Mouse (Mus musculus) heart, postnatal 0 days (tissue): ENCODE data around the gene Bst2. TPM values are rescaled to one million over a fixed set of nuclear protein-coding genes. Genes with fewer than 3 reads are reported as not detected.

ENCODE experiments used
- ATAC-seq: fragments of 200-750 bp; cut with Nextera tagmentation; 2 replicates; pipeline ENCODE4 v1.8.0; 2017; ENCODE audit warnings: low read depth, moderate number of reproducible peaks, moderate library complexity; ENCODE audit not compliant: insufficient read depth
- DNase-seq: peaks from one replicate; pipeline ENCODE4 v3.0.0-alpha.2; 2016; ENCODE audit warnings: low spot score
- H3K27ac ChIP-seq: fragments of 300-500 bp; sonication (generic); 2 replicates; pipeline ENCODE4 v1.5.1; 2014; ENCODE audit warnings: low read depth, mild to moderate bottlenecking
- H3K27me3 ChIP-seq: fragments of 300-500 bp; sonication (generic); 2 replicates; pipeline ENCODE4 v1.6.1; 2014; ENCODE audit warnings: low read length, mixed read lengths; ENCODE audit not compliant: control insufficient read depth, insufficient read depth
- H3K36me3 ChIP-seq: fragments of 300-500 bp; sonication (generic); replicated peaks from 2 replicates; pipeline ENCODE4 v1.6.1; 2014; ENCODE audit warnings: low read length, mixed read lengths; ENCODE audit not compliant: control insufficient read depth, insufficient read depth
- H3K4me1 ChIP-seq: fragments of 300-500 bp; sonication (generic); 2 replicates; pipeline ENCODE4 v1.6.1; 2014; ENCODE audit warnings: antibody characterized with exemption; ENCODE audit not compliant: control insufficient read depth, insufficient read depth
- H3K4me2 ChIP-seq: fragments of 300-500 bp; sonication (generic); 2 replicates; pipeline ENCODE4 v1.6.1; 2014; ENCODE audit warnings: low read depth, mild to moderate bottlenecking, low read length, moderate library complexity
- H3K4me3 ChIP-seq: fragments of 300-500 bp; sonication (generic); 2 replicates; pipeline ENCODE4 v1.5.1; 2014; ENCODE audit warnings: low read depth, low read length
- H3K9ac ChIP-seq: fragments of 300-500 bp; sonication (generic); replicated peaks from 2 replicates; pipeline ENCODE4 v1.6.1; 2014; ENCODE audit warnings: low read depth, low read length, mixed read lengths
- H3K9me3 ChIP-seq: fragments of 300-500 bp; sonication (generic); replicated peaks from 2 replicates; pipeline ENCODE4 v1.6.1; 2016; ENCODE audit warnings: low read length; ENCODE audit not compliant: control insufficient read depth
- CTCF ChIP-seq: IDR thresholded peaks from 2 replicates; pipeline ENCODE4 v1.5.1; 2016; ENCODE audit warnings: antibody characterized with exemption, control low read depth, low read depth
- EP300 ChIP-seq: IDR thresholded peaks from 2 replicates; pipeline ENCODE4 v1.6.1; 2016; ENCODE audit warnings: antibody characterized with exemption, low read depth
- WGBS: fragments of 180-500 bp; shearing (Covaris S2); extraction: QIAGEN DNeasy Blood & Tissue Kit; methylation state at CpG from one replicate; pipeline ENCODE4 v1.1.7; 2014; 5-methylcytosine and 5-hydroxymethylcytosine counted together
- polyA plus RNA-seq: library from polyadenylated mRNA; unstranded; fragments of >200 nt; fragmentation: Nextera tagmentation; extraction: Ambion mirVana; gene quantifications from 2 replicates; pipeline ENCODE4 v1.2.1, GENCODE M21; 2015
- total RNA-seq: library from RNA; depleted of rRNA; stranded (reverse); fragments of >200 nt; gene quantifications from 2 replicates; pipeline ENCODE4 v1.2.3, GENCODE M21; 2014; ENCODE audit warnings: low replicate concordance

Gene Bst2
- total and polyA plus RNA-seq, 2 experiments from 2014 or later, result 43.3 to 101 TPM

- no peaks in the 10 kb centered on the region for H3K9me3 ChIP-seq
- no peak overlapping the region for H3K27ac ChIP-seq
- WGBS, result 57% methylated on average over 7 of the region's 7 CpGs
- TF ChIP-seq EP300, result no peak
- TF ChIP-seq CTCF, result no peak
- no peaks in the 10 kb centered on the region for H3K4me1 ChIP-seq
- H3K9ac ChIP-seq, result no peak overlapping the region
- no peaks in the 10 kb centered on the region for H3K27me3 ChIP-seq
- DNase-seq, result no peak
- ATAC-seq, result no peak
- peaks cover 28% of the 10 kb centered on the region for H3K36me3 ChIP-seq
- H3K4me2 ChIP-seq, result no peak overlapping the region
- H3K4me3 ChIP-seq, result no peak overlapping the region
Measured at GRCm38 (mm10) chr8:71550754-71551153, 13.5 kb upstream of the Bst2 start.

- 84% methylated on average over 7 of the region's 7 CpGs for WGBS
- no peak overlapping the region for H3K4me3 ChIP-seq
- ATAC-seq, result no peak
Measured at GRCm38 (mm10) chr8:71547590-71547989, 10.3 kb upstream of the Bst2 start.

GRCm38 (mm10) chr8:71545053-71545452 lies 7.8 kb upstream of the Bst2 start:
- Histone ChIP-seq H3K9me3 (no peaks in the 10 kb centered on the region), H3K36me3 (peaks cover 35% of the 10 kb centered on the region), H3K4me3 (no peak overlapping the region), H3K4me2 (no peak overlapping the region), H3K4me1 (peaks cover 6% of the 10 kb centered on the region; the same call in 1 of the 2 replicates), H3K27ac (no peak overlapping the region), H3K9ac (no peak overlapping the region), H3K27me3 (no peaks in the 10 kb centered on the region)
- TF ChIP-seq EP300, result no peak
- no peak for TF ChIP-seq CTCF
- 89% methylated on average over 11 of the region's 11 CpGs for WGBS
- DNase-seq (no peak), ATAC-seq (no peak)

More at GRCm38 (mm10) chr8:71547590-71547989, 10.3 kb upstream of the Bst2 start:
- H3K36me3 ChIP-seq, result peaks cover 35% of the 10 kb centered on the region
- TF ChIP-seq CTCF (no peak), EP300 (no peak)
- no peak overlapping the region for H3K4me2 ChIP-seq
- H3K9ac ChIP-seq, result no peak overlapping the region
- H3K4me1 ChIP-seq, result peaks cover 6% of the 10 kb centered on the region; the same call in 1 of the 2 replicates
- DNase-seq, result no peak
- H3K27ac ChIP-seq, result no peak overlapping the region
- H3K27me3 ChIP-seq, result no peaks in the 10 kb centered on the region
- H3K9me3 ChIP-seq, result no peaks in the 10 kb centered on the region

- Histone ChIP-seq H3K27ac (no peak overlapping the region), H3K4me1 (peaks cover 6% of the 10 kb centered on the region; the same call in 1 of the 2 replicates), H3K9me3 (no peaks in the 10 kb centered on the region), H3K4me2 (peak overlapping the region; percentile 79), H3K4me3 (peak overlapping the region; percentile 69; the same call in 1 of the 2 replicates), H3K27me3 (no peaks in the 10 kb centered on the region), H3K9ac (no peak overlapping the region; the same call in 1 of the 2 replicates), H3K36me3 (peaks cover 34% of the 10 kb centered on the region)
- ATAC-seq (no peak), DNase-seq (no peak)
- TF ChIP-seq CTCF (no peak), EP300 (no peak)
- 83% methylated on average over 9 of the region's 9 CpGs for WGBS
Measured at GRCm38 (mm10) chr8:71543755-71544154, 6.5 kb upstream of the Bst2 start.

- ATAC-seq (peak; percentile 97), DNase-seq (peak; percentile 100)
- TF ChIP-seq CTCF, result no peak
- TF ChIP-seq EP300, result peak; percentile 40; the same call in 1 of the 2 replicates
- Histone ChIP-seq H3K36me3 (peaks cover 26% of the 10 kb centered on the region), H3K9me3 (no peaks in the 10 kb centered on the region), H3K4me3 (peak within 1 kb of the TSS; percentile 69), H3K4me2 (peak within 1 kb of the TSS; percentile 79), H3K27me3 (no peaks in the 10 kb centered on the region), H3K27ac (peak within 1 kb of the TSS; percentile 21; the same call in 1 of the 2 replicates), H3K4me1 (peaks cover 10% of the 10 kb centered on the region; the same call in 1 of the 2 replicates), H3K9ac (peak within 1 kb of the TSS; percentile 58)
- under 1% methylated on average over 53 of the region's 55 CpGs for WGBS
Measured at GRCm38 (mm10) chr8:71542632-71543343, 5.5 kb upstream of the Bst2 start, which contains the start of gene Mvb12a. TSS of gene Mvb12a (plus strand) at chr8:71542922.
